Mouse (Mus musculus) cerebellum, adult 2 months (tissue): ENCODE data around the gene Txnip.

Source experiments
- CTCF ChIP-seq: fragments of 200-500 bp; IDR thresholded peaks from 2 replicates; pipeline ENCODE4 v1.5.1; 2011; ENCODE audit warnings: low read depth, mild to moderate bottlenecking, control low read depth, low read length, moderate library complexity, borderline replicate concordance; ENCODE audit not compliant: insufficient read depth
- POLR2A ChIP-seq: fragments of 200-500 bp; IDR thresholded peaks from 2 replicates; pipeline ENCODE4 v1.6.1; 2011; ENCODE audit warnings: low read length, control low read depth, borderline replicate concordance; ENCODE audit not compliant: insufficient read depth

DNA sequence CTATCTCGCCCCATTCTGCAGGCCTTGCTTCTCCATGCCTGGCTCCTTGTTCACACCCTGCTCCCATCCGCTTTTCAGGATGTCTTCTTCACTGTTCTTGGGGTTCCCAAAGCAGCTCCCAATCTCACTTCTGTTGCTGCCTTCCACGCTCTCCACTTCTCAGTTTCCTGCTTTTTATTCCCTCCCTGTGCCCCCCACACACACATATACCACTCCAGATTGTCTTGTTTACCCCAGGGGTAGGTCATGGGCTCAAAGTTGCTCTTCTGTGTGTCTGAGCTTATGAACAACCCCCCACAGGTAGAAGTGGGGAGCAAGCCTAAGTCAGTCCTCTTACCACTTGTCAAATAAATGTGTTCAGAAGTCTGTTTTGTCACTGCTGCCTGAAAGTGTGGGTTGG is 41.7 kb downstream of the Txnip start:
- TF ChIP-seq CTCF (no peak), POLR2A (no peak)
